Mouse (Mus musculus) T-cell, adult 2 months (primary cell): ENCODE results near the gene Vmn1r185.
"Not testable (repeated sequence)": the region's sequence is repeated elsewhere in the genome, so short reads cannot be mapped to it uniquely, and the experiment has no call there.

Experiments
- DNase-seq: peaks from one replicate; pipeline ENCODE4 v3.0.0; 2022; ENCODE audit warnings: low spot score

Vmn1r185 gene

DNA sequence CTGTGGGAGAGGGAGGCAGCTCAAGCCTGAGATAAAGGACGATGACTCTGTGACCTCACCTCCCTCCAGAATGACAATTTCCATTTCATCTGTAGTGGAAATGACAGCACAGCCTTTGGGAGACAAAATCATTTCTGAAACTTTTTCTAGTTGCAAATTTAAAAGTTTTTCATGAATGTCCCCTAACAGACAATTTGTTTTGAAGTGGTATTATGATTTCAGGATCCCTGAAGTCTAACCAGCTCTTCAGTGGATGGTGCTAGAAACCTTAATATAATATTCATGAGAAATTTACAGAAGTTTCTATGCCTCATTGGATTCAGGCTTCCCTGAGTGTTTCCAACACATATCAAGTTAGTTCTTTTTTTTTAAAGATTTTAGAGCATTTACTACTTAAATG is at the start of gene Vmn1r185:
Gene Vmn1r185, minus strand, starts transcription at position 101 of the 400 bp plus-strand sequence.
- DNase-seq = not testable (repeated sequence)

GRCm38 (mm10) chr7:26667466-26667865 is 49.2 kb upstream of the Vmn1r185 start:
- not testable (repeated sequence) for DNase-seq

DNA sequence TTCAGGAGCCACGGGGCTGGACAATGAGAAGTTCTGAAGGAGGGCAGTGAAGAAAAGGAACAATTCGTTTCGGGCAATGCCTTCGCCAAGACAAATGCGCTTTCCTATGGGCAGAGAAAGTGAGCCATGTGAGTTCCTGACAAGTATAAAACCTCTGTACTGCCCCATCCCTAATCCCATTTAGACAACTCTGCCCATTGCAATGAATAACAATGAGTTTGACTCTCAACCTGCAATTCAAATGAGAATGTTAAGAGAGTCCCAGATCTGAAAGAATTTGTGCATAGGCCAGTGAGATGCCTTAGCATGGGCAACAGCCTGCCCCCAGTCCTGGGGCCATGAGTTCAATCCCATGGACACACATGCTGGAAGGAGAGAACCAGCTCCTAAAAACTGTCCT is 47.7 kb upstream of the Vmn1r185 start:
- DNase-seq = no peak

DNA sequence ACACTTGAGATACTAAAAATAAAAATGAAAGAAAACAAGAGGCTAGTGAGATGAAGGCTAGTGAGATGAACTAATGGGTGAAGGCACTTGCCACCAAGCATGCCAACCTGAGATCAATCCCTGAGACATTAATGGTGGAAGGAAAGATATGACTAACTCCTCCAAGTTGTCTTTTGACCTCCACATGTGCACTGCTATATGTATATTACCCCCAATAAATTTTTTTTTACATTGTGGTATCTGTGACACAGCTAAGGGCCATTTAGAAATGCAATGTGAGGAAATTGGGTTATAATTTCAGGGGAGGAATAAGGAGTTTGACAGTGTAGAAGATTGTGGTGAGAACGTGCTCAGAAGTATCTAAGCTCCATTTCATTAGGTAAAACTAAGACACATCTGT is 28.5 kb downstream of the Vmn1r185 start:
- DNase-seq = no peak

DNA sequence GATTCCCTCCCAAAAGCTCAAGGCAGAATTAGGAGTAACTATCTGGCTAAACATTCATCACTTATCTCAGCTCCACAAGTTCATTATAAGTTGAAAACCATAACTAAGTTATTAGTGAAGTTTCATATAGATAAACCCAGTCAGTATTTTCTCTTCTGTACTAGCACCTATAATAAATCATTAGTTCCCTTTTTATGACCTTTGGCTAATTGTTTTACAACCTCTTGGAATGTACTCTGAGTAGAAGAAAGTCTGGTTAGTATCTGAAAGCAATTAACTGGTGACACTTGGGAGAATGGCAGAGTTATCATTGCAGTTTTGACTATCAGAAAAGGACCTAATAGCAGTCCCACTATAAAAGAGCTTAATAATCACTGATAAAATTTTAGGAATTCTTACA is 29.2 kb downstream of the Vmn1r185 start:
- DNase-seq = no peak
